Mouse (Mus musculus): ENCODE measurements around the gene Pdk1. TPM values are rescaled to one million over a fixed set of nuclear protein-coding genes. Genes with fewer than 3 reads are reported as not detected.

The Pdk1 gene
- polyA plus RNA-seq, 1 experiment from 2014 or later, result 43.6 TPM

DNA sequence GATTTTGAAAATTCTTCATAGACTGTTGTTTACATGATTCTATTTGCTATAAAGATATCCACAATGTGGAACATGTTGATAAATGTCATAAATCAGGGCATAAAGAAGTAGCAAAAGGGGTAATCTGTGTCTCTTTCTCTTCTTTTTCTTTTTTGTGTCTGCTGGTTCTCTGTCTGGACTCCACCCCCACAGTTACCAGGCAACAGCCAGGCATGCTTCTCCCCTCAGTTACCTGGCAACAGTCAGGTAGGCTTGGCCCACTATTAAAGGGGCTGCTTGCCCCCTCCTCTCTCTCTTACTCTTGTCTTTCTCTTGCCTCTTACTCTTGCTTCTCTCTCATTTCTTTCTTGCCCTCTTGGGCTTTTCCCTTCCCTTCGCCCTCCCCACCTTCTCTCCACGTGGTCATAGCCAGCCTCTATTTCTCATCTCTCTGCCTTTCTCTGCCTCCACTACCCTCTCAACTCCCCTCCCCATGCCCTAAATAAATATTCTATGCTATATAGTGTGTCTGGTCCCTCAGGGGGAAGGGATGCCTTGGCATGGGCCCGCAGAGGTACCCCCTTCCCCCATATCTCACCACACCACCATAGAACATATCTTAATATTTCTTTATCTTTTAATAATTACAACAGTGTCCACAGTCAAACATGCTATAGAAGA, 64.8 kb downstream of the Pdk1 start:
- Histone ChIP-seq H3K9ac (ENCODE audit: low read length) (no peak overlapping the region), H3K9me3 (ENCODE audit: control insufficient read depth, low read length) (no peaks in the 10 kb centered on the region), H3K4me2 (ENCODE audit: low read depth, low read length, severe bottlenecking) (no peak overlapping the region), H3K4me3 (ENCODE audit: low read depth, low read length) (no peak overlapping the region), H3K36me3 (ENCODE audit: control insufficient read depth, insufficient read depth, low read length) (no peaks in the 10 kb centered on the region), H3K27ac (ENCODE audit: low read depth, low read length) (no peak overlapping the region), H3K27me3 (ENCODE audit: control insufficient read depth, insufficient read depth, low read length) (no peaks in the 10 kb centered on the region), H3K4me1 (replicated peaks; ENCODE audit: control insufficient read depth, insufficient read depth, low read length) (no peaks in the 10 kb centered on the region)
- WGBS, result 77% methylated on average over 3 of the region's 3 CpGs
- no peak for ATAC-seq (replicated peaks; ENCODE audit: low FRiP score)
- DNase-seq (ENCODE audit: low spot score), result peak; percentile 56

DNA sequence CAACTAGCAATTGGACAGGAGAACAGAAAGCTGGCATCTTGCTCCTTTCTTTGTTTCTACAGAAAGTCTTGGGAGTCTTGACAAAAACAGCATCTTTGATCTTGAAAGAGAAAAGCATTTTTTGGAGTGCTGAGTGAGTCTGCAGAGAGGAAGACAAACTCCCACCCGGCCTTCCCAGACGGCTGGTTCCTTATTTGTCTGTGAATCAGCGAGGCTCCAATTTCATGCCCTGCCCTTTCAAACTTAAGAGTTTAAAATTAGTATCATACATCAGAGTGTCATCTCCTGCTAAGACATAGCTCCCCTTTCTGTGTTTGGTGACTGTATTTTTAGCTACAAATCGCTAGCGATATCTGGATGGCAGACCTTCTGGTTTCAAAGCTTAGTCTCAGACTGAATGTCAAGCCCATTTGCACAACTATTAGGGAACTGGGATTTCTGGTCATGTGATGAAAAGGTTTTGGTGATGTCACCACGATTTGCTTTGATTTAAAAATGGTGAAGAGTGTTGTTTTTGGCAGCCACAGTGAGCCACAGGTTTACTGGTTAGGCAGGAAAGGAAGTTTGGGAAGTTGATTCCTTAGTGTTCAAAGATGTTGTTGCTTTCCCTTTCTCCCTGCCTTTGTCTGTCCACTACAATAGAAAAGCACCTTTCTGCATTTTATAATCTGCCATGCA, 65.8 kb downstream of the Pdk1 start:
- Histone ChIP-seq H3K36me3 (ENCODE audit: control insufficient read depth, insufficient read depth, low read length) (no peaks in the 10 kb centered on the region), H3K9ac (ENCODE audit: low read length) (no peak overlapping the region), H3K4me1 (replicated peaks; ENCODE audit: control insufficient read depth, insufficient read depth, low read length) (no peaks in the 10 kb centered on the region), H3K4me2 (ENCODE audit: low read depth, low read length, severe bottlenecking) (no peak overlapping the region), H3K9me3 (ENCODE audit: control insufficient read depth, low read length) (no peaks in the 10 kb centered on the region), H3K4me3 (ENCODE audit: low read depth, low read length) (no peak overlapping the region), H3K27ac (ENCODE audit: low read depth, low read length) (no peak overlapping the region), H3K27me3 (ENCODE audit: control insufficient read depth, insufficient read depth, low read length) (no peaks in the 10 kb centered on the region)
- DNase-seq (ENCODE audit: low spot score) (no peak), ATAC-seq (replicated peaks; ENCODE audit: low FRiP score) (no peak)
- WGBS, result 79% methylated on average over 6 of the region's 6 CpGs

DNA sequence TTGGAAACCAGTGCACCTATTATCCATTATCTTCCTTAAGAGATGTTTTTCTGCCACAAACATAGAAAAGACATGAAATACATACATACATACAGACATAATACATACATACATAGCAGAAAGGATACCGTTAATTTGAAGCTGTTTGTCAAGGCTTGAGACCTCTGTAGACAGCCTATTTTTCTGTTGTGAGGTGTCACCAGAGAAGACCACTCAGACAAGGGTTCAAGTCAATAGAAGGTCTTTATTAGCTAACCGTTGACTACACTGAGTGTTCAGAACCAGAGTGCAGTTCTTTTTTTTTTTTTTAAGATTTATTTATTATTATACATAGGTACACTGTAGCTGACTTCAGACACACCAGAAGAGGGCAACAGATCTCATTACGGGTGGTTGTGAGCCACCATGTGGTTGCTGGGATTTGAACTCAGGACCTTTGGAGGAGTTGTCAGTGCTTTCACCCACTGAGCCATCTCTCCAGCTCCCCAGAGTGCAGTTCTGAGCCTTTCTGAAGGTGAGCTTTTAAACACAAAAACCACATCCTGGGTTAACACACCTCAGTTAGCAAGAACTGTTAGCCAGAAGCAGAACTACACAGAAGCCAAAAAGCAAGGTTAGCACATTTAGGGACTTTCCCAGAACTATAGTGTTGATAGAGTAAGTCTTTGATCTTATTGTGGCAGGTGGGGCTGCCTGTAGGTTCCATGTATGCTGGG, 68.1 kb downstream of the Pdk1 start:
- ATAC-seq (replicated peaks; ENCODE audit: low FRiP score), result no peak
- Histone ChIP-seq H3K36me3 (ENCODE audit: control insufficient read depth, insufficient read depth, low read length) (no peaks in the 10 kb centered on the region), H3K9ac (ENCODE audit: low read length) (no peak overlapping the region)

DNA sequence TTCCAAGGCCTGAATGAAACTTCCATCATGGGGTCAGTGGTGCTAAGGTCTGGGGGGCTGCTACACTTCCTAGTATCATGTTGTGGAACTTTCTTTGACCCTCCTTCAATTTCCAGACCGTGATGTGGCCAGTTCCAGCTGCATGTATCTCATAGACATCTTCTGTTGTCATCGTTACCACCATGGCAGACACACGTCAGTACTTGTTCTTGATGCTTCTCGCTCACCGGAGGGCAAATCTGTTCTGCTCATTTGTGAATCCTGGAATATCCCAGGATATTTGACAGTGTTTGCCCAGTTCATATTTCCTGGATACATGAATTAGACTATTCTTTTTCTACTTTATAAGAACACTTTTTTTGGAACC, 68.7 kb downstream of the Pdk1 start:
- no peak for ATAC-seq (replicated peaks; ENCODE audit: low FRiP score)
- Histone ChIP-seq H3K9me3 (ENCODE audit: control insufficient read depth, low read length) (no peaks in the 10 kb centered on the region), H3K27me3 (ENCODE audit: control insufficient read depth, insufficient read depth, low read length) (no peaks in the 10 kb centered on the region), H3K36me3 (ENCODE audit: control insufficient read depth, insufficient read depth, low read length) (no peaks in the 10 kb centered on the region), H3K4me2 (ENCODE audit: low read depth, low read length, severe bottlenecking) (no peak overlapping the region), H3K4me3 (ENCODE audit: low read depth, low read length) (no peak overlapping the region), H3K27ac (ENCODE audit: low read depth, low read length) (no peak overlapping the region), H3K9ac (ENCODE audit: low read length) (no peak overlapping the region), H3K4me1 (replicated peaks; ENCODE audit: control insufficient read depth, insufficient read depth, low read length) (no peaks in the 10 kb centered on the region)
- 89% methylated on average over 5 of the region's 5 CpGs for WGBS
- DNase-seq (ENCODE audit: low spot score), result no peak

More for the DNA sequence above, 68.1 kb downstream of the Pdk1 start:
- no peak overlapping the region for H3K4me2 ChIP-seq (ENCODE audit: low read depth, low read length, severe bottlenecking)
- H3K4me1 ChIP-seq (replicated peaks; ENCODE audit: control insufficient read depth, insufficient read depth, low read length), result no peaks in the 10 kb centered on the region
- H3K27me3 ChIP-seq (ENCODE audit: control insufficient read depth, insufficient read depth, low read length), result no peaks in the 10 kb centered on the region
- no peak overlapping the region for H3K4me3 ChIP-seq (ENCODE audit: low read depth, low read length)
- no peak for DNase-seq (ENCODE audit: low spot score)
- H3K9me3 ChIP-seq (ENCODE audit: control insufficient read depth, low read length), result no peaks in the 10 kb centered on the region
- 96% methylated on average over 3 of the region's 3 CpGs for WGBS
- no peak overlapping the region for H3K27ac ChIP-seq (ENCODE audit: low read depth, low read length)

DNA sequence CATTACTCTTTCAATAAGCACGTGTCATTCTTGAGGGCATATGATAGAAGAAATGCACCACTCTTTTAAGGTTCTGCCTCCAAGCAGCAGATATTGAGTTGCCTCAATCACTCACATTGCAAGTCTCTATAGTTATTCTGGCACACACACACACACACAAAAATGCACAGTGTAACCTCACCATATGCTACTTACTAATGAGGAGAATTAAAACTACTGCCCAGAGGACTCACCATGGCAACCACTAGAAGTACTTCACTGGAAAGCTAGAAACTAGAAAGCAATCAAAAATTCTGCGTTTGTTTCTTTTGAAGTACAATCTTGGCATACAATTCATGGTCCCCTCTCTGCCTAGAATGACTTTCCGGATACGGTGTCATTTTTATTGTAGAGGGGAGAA, 78.2 kb downstream of the Pdk1 start:
- ATAC-seq (replicated peaks; ENCODE audit: low FRiP score) (no peak), DNase-seq (ENCODE audit: low spot score) (peak; percentile 1)
- Histone ChIP-seq H3K9me3 (ENCODE audit: control insufficient read depth, low read length) (no peaks in the 10 kb centered on the region), H3K4me1 (replicated peaks; ENCODE audit: control insufficient read depth, insufficient read depth, low read length) (no peaks in the 10 kb centered on the region), H3K4me2 (ENCODE audit: low read depth, low read length, severe bottlenecking) (no peak overlapping the region), H3K27ac (ENCODE audit: low read depth, low read length) (no peak overlapping the region), H3K4me3 (ENCODE audit: low read depth, low read length) (no peak overlapping the region), H3K36me3 (ENCODE audit: control insufficient read depth, insufficient read depth, low read length) (no peaks in the 10 kb centered on the region), H3K27me3 (ENCODE audit: control insufficient read depth, insufficient read depth, low read length) (no peaks in the 10 kb centered on the region), H3K9ac (ENCODE audit: low read length) (no peak overlapping the region)
- WGBS, result 77% methylated on average over 4 of the region's 4 CpGs

Other genes with a start within 250 kb of the Pdk1 start
- gene Itga6, start 127.6 kb upstream of the Pdk1 start, polyA plus RNA-seq (2014; fragmentation: Nextera tagmentation; extraction: Ambion mirVana), result 54.2 and 59.5 TPM in 2 replicates
- 1.5 and 2.2 TPM in 2 replicates for gene Rapgef4, start 108.0 kb downstream of the Pdk1 start, polyA plus RNA-seq (2014; fragmentation: Nextera tagmentation; extraction: Ambion mirVana)

Data from forebrain, embryonic 11.5 days (tissue).